Mouse (Mus musculus) right cerebral cortex, postnatal 36 days (tissue): ENCODE measurements around the gene Pla2g4a.

Experiments used
- DNase-seq, 2 experiments: peaks; one replicate each; pipeline ENCODE4 v3.0.0; 2022; ENCODE audit warnings: low spot score in 2 of 2, mixed read lengths in 1 of 2

Pla2g4a gene

DNA sequence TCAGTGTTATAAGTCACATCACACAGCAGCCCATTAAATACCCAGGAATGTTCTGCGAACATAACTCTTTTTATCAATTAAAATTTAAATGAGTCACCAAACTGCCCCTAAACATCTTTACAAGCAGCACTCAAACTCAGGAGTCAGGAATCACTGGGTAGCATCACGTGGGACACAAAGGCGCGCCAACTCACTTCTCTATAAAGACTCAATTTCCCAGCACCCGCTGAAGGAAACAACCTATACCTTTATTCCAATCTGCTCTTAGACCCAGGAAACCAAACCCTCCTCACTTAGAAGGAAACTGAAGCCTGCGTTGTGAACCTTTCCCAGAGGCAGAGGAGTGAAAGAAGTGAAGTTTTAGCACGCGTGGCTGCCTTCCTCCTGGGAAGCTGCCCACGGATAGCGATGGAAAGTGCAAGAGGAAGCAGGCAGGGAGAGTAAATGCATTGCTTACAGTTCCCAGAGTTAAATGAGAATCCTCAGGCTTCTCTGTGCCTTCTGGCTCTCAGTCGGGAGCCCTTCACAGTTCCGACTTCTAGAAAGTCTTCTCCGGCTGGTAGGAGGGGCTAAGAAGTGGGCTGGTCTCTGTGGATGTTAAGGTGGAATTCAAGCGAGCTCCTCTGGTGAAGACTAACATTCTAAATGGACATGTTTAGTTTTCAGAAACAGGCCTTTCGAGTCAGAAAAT, at the start of gene Pla2g4a:
Gene Pla2g4a, minus strand, starts transcription at position 557 of the 691 bp plus-strand sequence.
- peak in 1 of 2 experiments; percentile 3 for DNase-seq

DNA sequence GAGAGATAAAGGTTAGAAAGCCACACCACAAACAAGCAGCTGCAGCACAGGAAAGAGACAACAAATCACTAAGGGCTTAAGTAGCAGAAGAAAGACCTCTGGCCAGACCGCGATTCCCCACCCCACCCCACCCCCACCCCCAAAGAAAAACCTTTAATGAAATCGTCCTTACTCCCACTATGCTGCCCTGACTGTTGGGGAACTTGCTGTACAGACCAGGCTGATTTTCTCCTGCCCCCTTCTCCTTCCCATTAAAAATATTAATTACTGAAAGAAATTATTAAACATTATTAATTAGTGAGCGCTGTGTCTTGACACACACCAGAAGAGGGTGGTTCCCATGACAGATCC, 49.5 kb upstream of the Pla2g4a start:
- no peak for DNase-seq

DNA sequence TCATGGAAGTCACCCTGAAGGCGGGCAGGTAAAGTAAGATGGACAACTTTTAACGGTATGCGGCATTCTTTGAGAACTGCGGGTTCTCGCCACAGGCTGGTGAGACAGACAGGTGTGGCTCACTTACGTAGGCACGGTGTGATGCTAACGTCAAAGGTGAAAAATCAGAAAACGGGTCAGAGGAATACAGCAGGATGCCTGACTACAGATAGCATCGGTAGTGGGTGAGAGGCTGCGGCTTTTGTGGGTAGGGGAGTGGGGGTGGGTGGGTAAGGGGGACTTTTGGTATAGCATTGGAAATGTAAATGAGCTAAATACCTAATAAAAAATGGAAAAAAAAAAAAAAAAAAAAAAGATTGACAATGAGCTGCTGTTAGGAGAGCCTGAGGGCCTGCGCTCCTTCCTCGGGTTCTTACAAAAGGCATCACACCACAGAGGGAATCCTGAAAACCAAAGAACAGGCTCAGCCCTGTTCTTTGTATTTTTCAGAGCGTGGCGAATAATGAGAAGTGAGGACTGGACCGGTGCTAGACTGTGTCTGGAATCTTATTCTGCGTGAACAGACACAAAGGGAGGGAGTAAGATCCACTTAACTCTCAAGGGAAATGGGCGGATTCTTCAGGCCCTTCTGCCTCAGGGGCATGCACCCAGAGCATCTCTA, 49.0 kb upstream of the Pla2g4a start:
- no peak for DNase-seq

DNA sequence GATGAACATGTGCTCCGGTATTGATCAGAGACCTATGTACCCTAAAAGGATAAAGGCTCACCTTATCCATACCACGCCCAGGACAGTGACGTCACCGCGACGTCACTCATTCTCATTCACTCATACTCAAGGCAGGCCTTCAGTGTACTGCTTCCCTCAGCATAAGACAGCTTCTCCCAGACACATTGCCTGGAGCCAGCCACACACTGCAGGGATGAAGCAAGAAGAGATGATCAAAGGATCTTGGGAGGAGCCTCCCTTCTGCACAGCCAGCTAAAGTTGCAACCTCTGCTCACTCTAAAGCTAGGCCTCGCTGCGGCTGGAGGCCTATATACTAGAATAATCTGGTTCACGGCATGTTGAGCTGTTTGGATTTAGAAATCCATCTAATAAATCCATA, 48.0 kb upstream of the Pla2g4a start:
- DNase-seq, result no peak

DNA sequence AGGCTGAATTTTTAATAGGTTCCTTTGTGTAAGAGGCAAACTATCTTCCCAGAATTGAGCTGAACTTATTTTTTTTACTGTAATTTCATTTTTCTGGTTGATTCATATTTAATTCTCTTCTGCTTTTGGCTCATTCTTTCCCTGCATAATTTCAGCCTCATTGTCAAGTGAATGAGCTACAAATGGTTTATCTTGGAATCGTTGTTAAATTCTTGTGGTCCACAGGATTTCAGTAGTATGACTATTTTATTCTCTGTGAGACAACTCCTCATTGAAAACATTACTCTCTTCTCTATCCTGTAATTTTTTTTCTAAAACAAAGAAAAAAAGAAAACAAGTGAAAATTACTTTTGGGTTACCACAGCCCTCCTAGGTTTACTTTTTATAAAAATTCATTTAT, 14.5 kb upstream of the Pla2g4a start:
- DNase-seq, result no peak

DNA sequence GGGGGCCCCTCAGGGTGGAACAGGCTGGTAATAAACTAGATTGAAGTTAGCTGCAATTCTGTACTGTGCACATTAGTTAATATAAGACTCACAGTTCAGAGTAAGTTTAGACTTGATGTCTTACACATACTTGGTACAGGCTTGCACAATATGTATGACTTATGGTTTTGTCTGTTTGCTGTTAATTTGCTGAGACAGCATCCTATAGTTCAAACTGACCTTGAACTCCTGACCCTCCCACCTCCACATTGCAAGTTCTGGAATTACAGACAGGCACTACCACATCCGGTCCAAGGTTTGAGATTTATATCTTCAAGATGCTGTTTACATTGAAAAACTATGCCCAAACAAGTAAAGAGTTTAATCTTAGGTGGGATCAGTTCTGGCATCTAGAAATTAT, 4.7 kb upstream of the Pla2g4a start:
- no peak for DNase-seq

DNA sequence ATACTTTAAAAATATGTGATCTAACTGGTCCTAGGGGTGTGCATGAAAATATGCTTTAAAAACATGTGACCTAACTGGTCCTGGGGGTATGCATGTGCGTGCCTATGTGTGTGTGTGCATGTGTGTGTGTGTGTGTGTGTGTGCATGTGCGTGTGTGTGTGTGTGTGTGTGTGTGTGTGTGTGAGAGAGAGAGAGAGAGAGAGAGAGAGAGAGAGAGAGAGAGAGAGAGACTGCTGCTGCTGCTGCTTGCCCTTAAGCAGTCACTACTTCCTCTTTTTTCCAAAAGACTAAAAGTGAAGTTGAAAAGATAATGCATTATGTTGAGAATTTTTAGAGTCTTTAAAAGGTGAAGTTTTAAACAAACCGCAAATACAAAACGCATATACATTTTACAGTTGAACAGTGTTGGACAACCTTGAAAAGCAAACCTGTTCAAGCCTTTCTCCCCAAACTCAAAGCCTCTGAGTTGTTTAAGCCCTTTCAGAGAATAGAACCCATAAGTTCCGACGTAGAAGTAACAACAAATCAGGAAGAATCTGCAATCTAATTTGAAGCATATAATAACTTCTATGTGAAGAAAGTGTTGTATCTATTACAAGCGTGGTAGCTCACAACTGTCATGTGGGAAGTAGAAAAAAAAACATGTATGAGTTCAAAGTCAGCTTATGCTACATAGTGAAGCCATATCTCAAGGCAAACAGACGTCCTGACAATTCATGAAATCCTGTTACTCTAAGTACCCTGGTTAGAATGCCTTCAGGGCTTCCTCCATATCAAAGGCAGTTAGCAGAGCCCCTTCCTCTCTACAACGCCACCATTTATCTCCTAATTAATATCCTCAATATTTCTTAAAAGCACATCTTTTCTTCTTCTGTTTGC, 574 bp upstream of the Pla2g4a start:
- DNase-seq, result no peak

DNA sequence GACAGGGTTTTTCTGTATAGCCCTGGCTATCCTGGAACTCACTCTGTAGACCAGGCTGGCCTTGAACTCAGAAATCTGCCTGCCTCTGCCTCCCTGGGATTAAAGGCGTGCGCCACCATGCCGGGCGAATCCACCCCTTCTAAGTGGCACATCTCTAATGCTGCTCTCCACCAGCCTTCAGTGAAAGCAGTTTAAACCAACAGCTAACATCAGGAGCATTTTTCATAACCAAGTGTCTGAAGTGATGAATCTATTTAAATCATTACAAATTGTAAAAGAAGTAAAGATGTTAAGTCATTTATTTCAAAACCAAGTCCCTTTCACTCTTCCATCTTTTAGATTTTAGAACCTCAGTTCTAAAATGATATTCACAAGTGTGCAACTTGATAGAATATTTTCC, 839 bp downstream of the Pla2g4a start:
- no peak for DNase-seq

DNA sequence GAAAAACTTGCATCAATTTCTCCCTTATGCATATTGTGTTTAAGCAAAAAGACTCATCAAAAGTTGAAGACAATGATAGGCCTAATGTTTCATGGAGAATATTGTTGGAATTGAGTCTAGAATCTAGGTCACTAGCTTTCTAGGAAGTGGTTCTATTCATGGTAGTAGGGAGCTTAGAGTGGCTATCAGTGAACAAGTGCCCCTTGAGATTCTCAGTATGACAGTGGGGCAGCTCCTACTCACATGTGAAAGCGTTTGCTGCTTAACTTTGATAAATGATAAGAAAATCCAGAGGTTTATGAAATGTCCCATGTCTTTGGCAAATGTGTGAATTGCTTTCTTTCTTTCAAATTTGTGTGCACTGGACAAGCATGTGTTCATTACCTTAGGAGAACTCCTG, 2.0 kb downstream of the Pla2g4a start:
- no peak for DNase-seq

DNA sequence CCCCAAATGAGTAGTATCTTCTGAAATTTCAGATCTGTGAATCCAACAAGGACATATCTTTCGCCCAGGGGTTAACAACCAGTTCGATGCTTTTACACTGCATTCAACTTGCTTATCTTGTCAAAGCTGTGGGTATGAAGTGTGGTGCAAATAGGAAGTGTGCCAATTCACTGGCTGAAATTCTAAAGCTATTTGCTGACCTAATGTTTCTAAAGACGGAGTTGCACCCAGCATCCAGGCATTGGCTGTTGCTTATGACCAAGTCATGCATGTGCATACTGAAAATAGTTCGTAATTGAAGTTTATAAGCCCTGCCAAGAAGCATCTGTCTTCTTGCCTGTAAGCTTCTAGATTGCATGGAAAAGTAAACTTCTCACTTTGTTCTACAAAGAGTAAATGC, 5.6 kb downstream of the Pla2g4a start:
- no peak for DNase-seq

DNA sequence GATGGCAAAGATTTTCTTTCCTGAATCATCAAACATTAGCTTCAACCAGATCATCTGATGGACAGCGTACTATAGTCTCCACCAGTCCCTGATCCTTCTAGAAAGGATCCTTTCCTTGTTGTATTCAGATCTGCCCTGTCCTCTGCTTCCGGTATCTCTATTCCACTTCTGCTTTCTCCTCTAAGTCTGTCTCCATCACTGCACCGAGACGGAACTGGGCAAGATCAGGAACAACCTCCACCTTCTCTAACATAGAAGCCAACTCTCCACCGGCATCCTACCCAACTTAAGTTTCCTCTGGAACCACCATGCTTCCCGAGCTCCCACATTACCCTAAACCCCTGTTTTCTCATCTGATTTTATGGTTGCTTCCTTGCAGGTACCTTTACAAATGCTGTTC, 7.1 kb downstream of the Pla2g4a start:
- DNase-seq, result no peak

DNA sequence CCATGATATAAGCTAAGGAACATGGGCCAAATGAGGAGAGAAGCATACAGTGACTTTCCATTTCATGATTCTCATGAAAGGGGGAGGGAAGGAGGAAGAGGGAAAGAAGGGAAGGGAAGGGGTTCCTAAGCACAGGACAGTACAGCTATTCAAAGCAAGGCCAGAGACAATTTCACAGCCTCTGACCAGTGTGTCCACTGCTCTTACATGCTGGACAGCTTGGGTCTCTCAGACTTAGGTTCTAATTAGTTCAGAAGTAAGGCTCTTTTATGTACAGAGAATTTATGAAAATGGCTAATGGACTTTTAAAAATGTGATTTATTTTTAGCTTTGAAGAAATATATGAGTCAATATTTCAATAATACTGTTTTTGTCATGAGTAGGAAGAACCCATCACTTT, 9.0 kb downstream of the Pla2g4a start:
- no peak for DNase-seq

DNA sequence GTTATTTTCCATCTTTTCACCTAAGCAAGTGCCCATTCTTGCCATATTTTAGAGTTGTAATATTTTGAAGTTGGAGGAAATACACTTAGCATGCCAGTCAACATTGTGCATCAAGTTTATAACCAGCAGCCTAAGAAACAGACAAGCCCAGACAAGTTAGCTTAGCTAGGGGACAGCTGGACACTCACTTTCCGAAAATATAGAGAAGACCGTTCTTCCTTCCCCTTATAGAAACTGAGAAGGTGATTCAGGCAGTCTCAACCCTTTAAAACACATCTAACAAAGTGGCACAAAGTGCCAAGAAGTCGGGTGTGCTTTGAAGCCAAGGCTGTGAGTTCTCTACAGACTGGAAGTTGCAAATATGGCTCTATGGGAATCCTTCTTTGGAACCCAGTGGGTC, 10.4 kb downstream of the Pla2g4a start:
- no peak for DNase-seq

DNA sequence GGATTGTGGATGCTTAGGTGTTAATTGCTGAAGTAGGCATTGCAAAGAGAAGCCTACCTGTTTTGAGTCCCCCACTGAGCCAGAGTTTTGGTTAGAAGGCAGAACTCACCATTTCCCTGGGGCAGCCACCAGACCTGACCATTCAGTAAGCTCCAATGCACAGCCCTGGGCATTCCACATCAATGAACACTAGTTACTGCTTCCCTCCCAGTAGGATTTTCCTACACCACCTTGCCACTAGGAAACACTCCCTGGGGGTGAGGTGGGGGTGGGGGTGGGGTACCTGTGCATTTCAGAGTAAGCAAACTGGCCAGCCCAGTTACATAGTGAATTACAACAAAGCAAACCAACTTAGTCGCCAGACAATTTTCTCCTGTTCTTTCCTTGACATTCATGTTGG, 10.8 kb downstream of the Pla2g4a start:
- DNase-seq, result no peak

DNA sequence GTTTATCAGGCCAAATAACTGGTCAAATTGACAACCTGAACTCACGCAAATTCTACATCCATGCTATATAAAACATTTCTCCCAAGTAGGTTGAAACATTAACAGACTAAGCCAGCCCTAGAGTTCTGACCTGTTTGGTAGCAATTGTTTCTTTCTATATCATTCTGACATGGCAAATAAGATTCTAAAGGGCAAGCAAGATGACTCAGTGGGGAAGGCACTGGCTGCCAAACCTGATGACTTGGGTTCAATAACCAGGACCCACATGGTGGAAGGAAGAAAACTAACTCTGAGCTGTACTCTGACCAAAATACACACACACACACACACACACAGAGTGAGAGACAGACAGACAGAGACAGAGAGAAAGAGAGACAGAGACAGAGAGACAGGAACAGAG, 11.8 kb downstream of the Pla2g4a start:
- no peak for DNase-seq

DNA sequence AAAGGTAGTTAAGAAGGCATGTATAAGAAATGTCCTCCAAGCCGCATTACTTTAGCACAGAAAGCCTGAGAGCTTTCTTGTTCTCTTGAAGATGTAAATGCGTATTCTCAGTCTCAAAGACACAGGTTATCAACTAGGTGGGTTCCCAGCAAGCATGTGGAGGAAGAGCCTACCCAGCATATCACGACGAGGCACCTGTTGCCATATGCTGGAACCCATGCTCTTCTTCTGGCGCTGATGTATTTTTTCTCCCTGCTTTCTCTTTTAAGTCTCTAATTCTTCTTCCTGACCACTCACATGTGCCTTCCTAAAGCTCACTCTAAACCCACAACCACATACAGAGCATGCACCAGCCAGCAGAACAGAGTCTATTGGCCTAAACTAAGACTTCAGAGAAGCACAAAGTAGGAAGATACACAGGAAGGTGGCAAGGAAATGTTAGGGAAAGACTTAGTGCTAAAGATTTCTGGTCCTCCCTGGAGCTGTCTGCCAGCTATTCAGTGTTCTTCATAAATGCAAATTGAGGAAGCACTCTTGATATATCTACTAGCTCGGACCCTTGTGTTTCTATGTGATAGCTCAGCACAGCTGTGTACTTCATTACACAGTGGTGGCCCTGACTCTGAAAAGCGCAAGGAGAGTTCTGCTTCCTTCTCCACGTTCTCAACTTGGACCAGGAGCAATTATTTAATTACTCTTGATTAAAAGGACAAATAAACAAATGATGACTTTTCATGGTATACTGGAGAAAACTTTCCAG, 12.8 kb downstream of the Pla2g4a start:
- DNase-seq, result no peak

DNA sequence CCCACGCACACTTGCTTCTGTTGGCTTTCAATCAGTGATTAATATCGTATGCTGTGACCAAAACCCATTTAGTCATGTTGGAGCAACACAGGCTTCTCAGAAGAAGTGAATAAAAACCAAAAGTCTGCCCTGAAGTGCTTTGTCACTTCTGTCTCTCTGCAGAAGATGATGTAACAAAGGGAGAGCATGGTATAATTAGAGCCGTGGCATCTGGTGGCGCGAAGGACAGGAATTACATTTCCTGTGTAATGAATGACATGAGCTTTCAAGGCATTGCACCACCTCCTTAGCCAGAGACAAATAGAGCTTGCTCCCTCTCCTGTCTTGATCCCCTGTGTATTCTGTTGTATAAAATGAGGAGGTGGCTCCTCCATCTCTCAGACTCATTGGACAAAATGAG, 14.1 kb downstream of the Pla2g4a start:
- no peak for DNase-seq

DNA sequence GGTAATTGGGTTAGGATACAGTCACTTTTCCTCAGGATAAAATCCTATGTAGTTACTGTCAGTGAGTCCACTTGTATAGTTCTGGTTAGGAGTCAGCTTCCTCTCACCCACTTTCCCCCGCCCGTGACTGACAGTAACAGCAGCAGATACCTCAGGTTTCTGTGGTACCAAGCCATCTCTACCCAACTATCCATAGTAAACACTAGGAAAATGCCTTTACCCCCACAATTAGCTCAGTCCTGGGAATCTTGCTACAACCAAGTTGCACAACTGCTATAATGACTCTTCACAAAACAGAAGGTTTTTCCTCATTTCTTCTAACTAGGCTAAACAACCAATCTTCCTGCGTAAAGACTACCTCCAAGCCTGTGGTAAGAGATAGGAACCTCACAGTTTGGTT, 14.7 kb downstream of the Pla2g4a start:
- DNase-seq, result no peak

DNA sequence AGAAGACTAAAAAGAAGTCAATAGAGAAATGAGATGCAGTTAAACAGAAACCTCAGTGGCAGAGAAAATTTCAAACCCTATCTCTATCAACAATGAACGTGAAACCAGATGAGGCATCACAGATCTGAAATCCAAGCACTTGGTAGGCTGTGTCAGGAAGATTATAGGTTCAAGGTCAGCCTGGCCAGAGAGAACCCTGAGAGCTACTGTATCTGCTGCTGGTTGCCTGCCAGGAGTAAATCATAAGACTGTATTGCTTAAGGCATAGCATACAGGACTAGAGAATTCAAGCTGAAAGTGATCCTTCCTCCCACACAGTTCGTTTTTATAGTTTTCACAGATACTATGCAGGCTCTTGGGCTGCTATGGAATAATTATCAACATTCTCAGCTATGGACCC, 17.5 kb downstream of the Pla2g4a start:
- DNase-seq, result no peak

DNA sequence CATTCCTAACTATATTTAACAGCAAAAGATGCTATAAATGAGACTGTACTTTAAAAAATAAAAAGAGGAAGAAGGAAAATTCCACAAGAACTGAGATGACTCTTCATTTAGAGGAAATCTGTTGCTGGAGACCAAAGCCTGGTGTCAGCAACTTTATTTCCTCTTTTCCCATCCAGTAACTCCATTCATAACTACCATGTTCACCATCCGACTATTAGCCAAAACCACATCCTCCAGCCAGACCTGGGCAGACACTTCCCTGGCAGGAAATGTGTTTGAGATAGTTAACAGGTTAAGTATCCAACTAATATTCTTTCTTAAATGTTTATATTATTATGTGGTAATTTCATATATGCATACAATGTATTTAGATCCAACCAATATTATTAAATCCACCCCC, 20.8 kb downstream of the Pla2g4a start:
- DNase-seq, result no peak

DNA sequence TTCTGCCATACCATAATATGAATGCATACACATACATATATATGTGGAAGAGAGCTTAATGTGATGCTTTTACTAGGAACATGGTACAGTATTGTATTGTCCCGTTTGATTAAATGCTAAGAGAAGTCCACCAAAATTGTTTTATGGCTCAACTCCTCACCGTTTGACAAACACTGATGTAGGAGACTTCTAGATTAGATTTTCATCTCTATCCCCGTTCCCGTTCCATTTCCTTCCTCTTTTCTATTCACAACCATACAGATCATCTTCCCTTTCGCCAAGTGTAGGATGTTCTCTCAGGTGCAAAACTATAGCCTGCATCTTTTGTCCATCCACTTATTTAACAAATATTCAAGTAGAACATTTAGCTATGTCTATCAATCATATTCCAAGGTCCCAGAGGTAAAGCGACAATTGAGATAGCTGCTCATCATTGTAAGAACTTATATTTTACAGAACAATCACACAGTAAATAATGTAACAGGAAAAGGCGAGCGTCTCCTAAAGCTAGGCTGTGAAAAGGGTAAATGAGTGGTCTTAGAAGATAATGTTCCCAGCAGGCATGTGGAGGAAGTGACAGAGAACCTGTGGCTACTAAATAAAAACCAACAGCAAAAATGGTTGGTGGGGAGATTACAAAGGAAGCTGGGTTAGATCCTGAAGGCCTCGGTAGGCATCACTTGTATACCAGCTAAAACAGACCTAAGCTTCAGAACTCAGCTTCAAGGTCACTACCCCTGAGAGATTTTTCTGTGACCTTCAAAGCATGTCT, 21.6 kb downstream of the Pla2g4a start:
- no peak for DNase-seq
